ENCODE assay signal across 11 mouse cellular contexts in genomic region chr14:33351984-33352722, GRCm38 (mm10).
DNase-seq lines count a peak whose midpoint lies in the region; ATAC-seq lines count a peak whose summit lies in the region.
"Had no signal": no experiment of that assay in that cellular context is flagged by ENCODE, and none has a peak within 500 bp of the region (broad histone marks: within the 10 kb centered on the region; RNA-seq: fewer than 3 reads in every experiment).

No protein-coding gene starts in this region.

- H3K9me3 ChIP-seq in heart, embryonic 10.5 days, result no peaks in the 10 kb centered on the region

- H3K4me3 ChIP-seq in heart, embryonic 10.5 days, result no peak overlapping the region
- H3K4me3 ChIP-seq: heart, adult 2 months had no signal

- peak; percentile 52 to 65 for DNase-seq in heart, adult 18-20 months
- DNase-seq in heart, embryonic 10.5 days (ENCODE audit: low spot score), result no peak
- peak; percentile 94 for DNase-seq in adipocyte (ENCODE audit: low spot score)
- peak; percentile 81 for DNase-seq in lung, postnatal 25 days (ENCODE audit: low spot score)
- DNase-seq in left cerebral cortex, adult 11 months (ENCODE audit: low spot score), result no peak
- DNase-seq in ovary, postnatal 10 days (ENCODE audit: low spot score), result no peak
- no peak for DNase-seq in urinary bladder, adult 18-20 months (ENCODE audit: low spot score in 2 of 2)

- H3K4me1 ChIP-seq in heart, embryonic 10.5 days, result peaks cover 42% of the 10 kb centered on the region

- H3K27me3 ChIP-seq in heart, embryonic 10.5 days (ENCODE audit: insufficient read depth, poor library complexity, severe bottlenecking), result peaks cover 67% of the 10 kb centered on the region

- peak; percentile 70 to 74 for ATAC-seq in hematopoietic stem cell, adult 5-6 weeks (replicated peaks in 1 of 2; ENCODE audit: insufficient read depth in 1 of 2, low FRiP score in 2 of 2, low TSS enrichment in 1 of 2, low read depth in 1 of 2, poor library complexity in 2 of 2, severe bottlenecking in 2 of 2)

- WGBS in heart, embryonic 10.5 days, result 68% methylated on average over 6 of the region's 6 CpGs

- H3K27ac ChIP-seq in heart, embryonic 10.5 days, result no peak overlapping the region
- H3K27ac ChIP-seq: heart, adult 2 months; hindbrain, postnatal 0 days; layer of hippocampus, adult 2 months had no signal

- no peaks in the 10 kb centered on the region for H3K36me3 ChIP-seq in heart, embryonic 10.5 days

Comparison
In these comparisons a context has a peak if more than half of its experiments do, and no peak if none do; other contexts are left out.
1. DNase-seq: peak in heart, adult 18-20 months (2 of 2), adipocyte (single experiment) and lung, postnatal 25 days (single experiment); none in heart, embryonic 10.5 days (single experiment), left cerebral cortex, adult 11 months (single experiment), ovary, postnatal 10 days (single experiment) and urinary bladder, adult 18-20 months (0 of 2).